Mouse (Mus musculus) heart, embryonic 12.5 days (tissue): ENCODE data around the gene Il17rb. TPM values are rescaled to one million over a fixed set of nuclear protein-coding genes. Genes with fewer than 3 reads are reported as not detected.

ENCODE experiments used
- ATAC-seq: fragments of 200-750 bp; cut with Nextera tagmentation; 2 replicates; pipeline ENCODE4 v1.8.0; 2017; ENCODE audit warnings: moderate TSS enrichment, moderate library complexity; ENCODE audit not compliant: insufficient number of reproducible peaks, low FRiP score
- H3K27ac ChIP-seq: fragments of 300-500 bp; sonication (generic); 2 replicates; pipeline ENCODE4 v1.5.1; 2016; ENCODE audit warnings: mild to moderate bottlenecking, moderate library complexity; ENCODE audit not compliant: poor library complexity, severe bottlenecking
- H3K27me3 ChIP-seq: fragments of 300-500 bp; sonication (generic); replicated peaks from 2 replicates; pipeline ENCODE4 v1.6.1; 2016; ENCODE audit warnings: mild to moderate bottlenecking, moderate library complexity
- H3K36me3 ChIP-seq: fragments of 300-500 bp; sonication (generic); 2 replicates; pipeline ENCODE4 v1.6.1; 2016; ENCODE audit warnings: mild to moderate bottlenecking, moderate library complexity
- H3K4me1 ChIP-seq: fragments of 300-500 bp; sonication (generic); replicated peaks from 2 replicates; pipeline ENCODE4 v1.6.1; 2016; ENCODE audit warnings: mild to moderate bottlenecking
- H3K4me2 ChIP-seq: fragments of 300-500 bp; sonication (generic); 2 replicates; pipeline ENCODE4 v1.6.1; 2016; ENCODE audit warnings: mild to moderate bottlenecking, moderate library complexity
- H3K4me3 ChIP-seq: fragments of 300-500 bp; sonication (generic); 2 replicates; pipeline ENCODE4 v1.5.1; 2016; ENCODE audit warnings: mild to moderate bottlenecking
- H3K9ac ChIP-seq: fragments of 300-500 bp; sonication (generic); 2 replicates; pipeline ENCODE4 v1.6.1; 2016; ENCODE audit warnings: mild to moderate bottlenecking, moderate library complexity
- H3K9me3 ChIP-seq: fragments of 300-500 bp; sonication (generic); replicated peaks from 2 replicates; pipeline ENCODE4 v1.6.1; 2016; ENCODE audit warnings: mild to moderate bottlenecking, moderate library complexity
- WGBS: fragments of 180-500 bp; shearing (Covaris S2); methylation state at CpG from one replicate; pipeline ENCODE4 v1.1.7; 2016; 5-methylcytosine and 5-hydroxymethylcytosine counted together
- polyA plus RNA-seq: library from polyadenylated mRNA; unstranded; fragments of >200 nt; fragmentation: Nextera tagmentation; extraction: Ambion mirVana; gene quantifications from 2 replicates; pipeline ENCODE4 v1.2.1, GENCODE M21; 2016

The Il17rb gene
- polyA plus RNA-seq, 1 experiment from 2014 or later = 0.22 TPM

GRCm38 (mm10) chr14:29988337-29988736 lies 20.4 kb downstream of the Il17rb start:
- Histone ChIP-seq H3K4me2 (no peak overlapping the region), H3K27me3 (no peaks in the 10 kb centered on the region), H3K36me3 (peaks cover 100% of the 10 kb centered on the region), H3K27ac (no peak overlapping the region), H3K9ac (no peak overlapping the region), H3K4me3 (no peak overlapping the region), H3K9me3 (no peaks in the 10 kb centered on the region), H3K4me1 (no peaks in the 10 kb centered on the region)
- ATAC-seq = no peak
- 95% methylated on average over 4 of the region's 4 CpGs for WGBS

- Histone ChIP-seq H3K27me3 (no peaks in the 10 kb centered on the region), H3K27ac (no peak overlapping the region), H3K9ac (no peak overlapping the region), H3K4me2 (no peak overlapping the region), H3K4me1 (no peaks in the 10 kb centered on the region), H3K4me3 (no peak overlapping the region), H3K9me3 (no peaks in the 10 kb centered on the region), H3K36me3 (peaks cover 100% of the 10 kb centered on the region)
- WGBS = 88% methylated on average over 9 of the region's 9 CpGs
- ATAC-seq = no peak
These were observed 21.0 kb downstream of the Il17rb start for GRCm38 (mm10) chr14:29987739-29988138.

GRCm38 (mm10) chr14:29987276-29987675 lies 21.4 kb downstream of the Il17rb start:
- WGBS = 93% methylated on average over 6 of the region's 6 CpGs
- ATAC-seq = no peak
- no peak overlapping the region for H3K4me2 ChIP-seq

DNA sequence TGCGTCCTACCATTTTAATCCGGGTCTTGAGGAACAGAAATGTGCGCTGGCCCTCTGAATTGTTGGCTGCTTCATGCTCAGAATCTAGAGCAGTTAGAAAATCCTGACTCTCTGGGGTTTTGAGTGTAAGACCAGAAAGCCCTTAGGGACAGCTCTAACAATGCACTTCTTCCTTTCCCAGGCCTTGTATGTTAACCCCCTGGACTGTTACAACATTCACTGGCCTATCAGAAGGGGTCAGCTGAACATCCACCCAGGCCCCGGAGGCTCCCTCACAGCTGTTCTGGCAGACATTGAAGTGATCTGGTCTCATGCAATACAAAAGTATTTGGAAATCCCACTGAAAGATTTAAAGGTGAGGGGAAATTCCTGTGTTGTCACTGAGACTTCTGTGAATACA lies 22.6 kb downstream of the Il17rb start:
- H3K4me2 ChIP-seq = no peak overlapping the region

More at GRCm38 (mm10) chr14:29987276-29987675, 21.4 kb downstream of the Il17rb start:
- Histone ChIP-seq H3K36me3 (peaks cover 100% of the 10 kb centered on the region), H3K4me3 (no peak overlapping the region), H3K9ac (no peak overlapping the region), H3K4me1 (no peaks in the 10 kb centered on the region), H3K27me3 (no peaks in the 10 kb centered on the region), H3K9me3 (no peaks in the 10 kb centered on the region), H3K27ac (no peak overlapping the region)

GRCm38 (mm10) chr14:29980447-29981205 lies 28.1 kb downstream of the Il17rb start:
- H3K27me3 ChIP-seq = no peaks in the 10 kb centered on the region
- H3K27ac ChIP-seq = no peak overlapping the region
- ATAC-seq = no peak
- no peak overlapping the region for H3K4me3 ChIP-seq
- no peaks in the 10 kb centered on the region for H3K9me3 ChIP-seq
- peaks cover 10% of the 10 kb centered on the region for H3K4me1 ChIP-seq
- no peak overlapping the region for H3K4me2 ChIP-seq
- peaks cover 65% of the 10 kb centered on the region for H3K36me3 ChIP-seq
- WGBS = 95% methylated on average over 10 of the region's 10 CpGs
- H3K9ac ChIP-seq = no peak overlapping the region

More for the DNA sequence above, 22.6 kb downstream of the Il17rb start:
- Histone ChIP-seq H3K27me3 (no peaks in the 10 kb centered on the region), H3K36me3 (peaks cover 100% of the 10 kb centered on the region), H3K27ac (no peak overlapping the region), H3K4me3 (no peak overlapping the region), H3K4me1 (no peaks in the 10 kb centered on the region), H3K9me3 (no peaks in the 10 kb centered on the region), H3K9ac (no peak overlapping the region)
- no peak for ATAC-seq
- 93% methylated on average over 4 of the region's 4 CpGs for WGBS

GRCm38 (mm10) chr14:29978254-29979204 lies 30.2 kb downstream of the Il17rb start, which contains the start of gene Actr8:
Gene Actr8, plus strand, starts transcription at chr14:29978337.
- no peaks in the 10 kb centered on the region for H3K9me3 ChIP-seq
- H3K4me2 ChIP-seq = peak within 1 kb of the TSS; percentile 79
- H3K27ac ChIP-seq = peak within 1 kb of the TSS; percentile 95
- peaks cover 10% of the 10 kb centered on the region for H3K4me1 ChIP-seq
- H3K9ac ChIP-seq = peak within 1 kb of the TSS; percentile 91
- no peaks in the 10 kb centered on the region for H3K27me3 ChIP-seq
- WGBS = 2% methylated on average over 44 of the region's 44 CpGs
- peak within 1 kb of the TSS; percentile 94 for H3K4me3 ChIP-seq
- peaks cover 60% of the 10 kb centered on the region for H3K36me3 ChIP-seq
- peak; percentile 95 for ATAC-seq

GRCm38 (mm10) chr14:29976927-29977326 lies 31.8 kb downstream of the Il17rb start:
- no peak overlapping the region for H3K9ac ChIP-seq
- H3K9me3 ChIP-seq = no peaks in the 10 kb centered on the region
- no peak overlapping the region for H3K4me3 ChIP-seq
- H3K4me1 ChIP-seq = peaks cover 10% of the 10 kb centered on the region
- ATAC-seq = no peak
- 95% methylated on average over 6 of the region's 6 CpGs for WGBS
- H3K27ac ChIP-seq = no peak overlapping the region
- no peaks in the 10 kb centered on the region for H3K27me3 ChIP-seq
- H3K4me2 ChIP-seq = no peak overlapping the region
- peaks cover 60% of the 10 kb centered on the region for H3K36me3 ChIP-seq

- H3K9me3 ChIP-seq = no peaks in the 10 kb centered on the region
- peaks cover 63% of the 10 kb centered on the region for H3K36me3 ChIP-seq
- no peak overlapping the region for H3K4me2 ChIP-seq
- ATAC-seq = no peak
- H3K27me3 ChIP-seq = no peaks in the 10 kb centered on the region
- 84% methylated on average over 5 of the region's 5 CpGs for WGBS
- H3K4me3 ChIP-seq = no peak overlapping the region
- peaks cover 17% of the 10 kb centered on the region for H3K4me1 ChIP-seq
- no peak overlapping the region for H3K9ac ChIP-seq
- no peak overlapping the region for H3K27ac ChIP-seq
These were observed 36.7 kb downstream of the Il17rb start for GRCm38 (mm10) chr14:29971993-29972392.

- H3K4me2 ChIP-seq = no peak overlapping the region
- H3K4me3 ChIP-seq = no peak overlapping the region
- no peaks in the 10 kb centered on the region for H3K27me3 ChIP-seq
- 88% methylated on average over 7 of the region's 7 CpGs for WGBS
- peaks cover 58% of the 10 kb centered on the region for H3K36me3 ChIP-seq
- no peak for ATAC-seq
- no peak overlapping the region for H3K9ac ChIP-seq
- H3K9me3 ChIP-seq = no peaks in the 10 kb centered on the region
- H3K27ac ChIP-seq = no peak overlapping the region
- peaks cover 17% of the 10 kb centered on the region for H3K4me1 ChIP-seq
These were observed 37.2 kb downstream of the Il17rb start for GRCm38 (mm10) chr14:29971446-29971845.

GRCm38 (mm10) chr14:29968075-29968821 lies 40.4 kb downstream of the Il17rb start, which contains the start of gene Selenok:
Gene Selenok, plus strand, starts transcription at chr14:29968308.
- H3K9ac ChIP-seq = peak within 1 kb of the TSS; percentile 86
- peak; percentile 100 for ATAC-seq
- WGBS = under 1% methylated on average over 49 of the region's 49 CpGs
- H3K27me3 ChIP-seq = no peaks in the 10 kb centered on the region
- peak within 1 kb of the TSS; percentile 83 for H3K4me2 ChIP-seq
- H3K9me3 ChIP-seq = no peaks in the 10 kb centered on the region
- H3K36me3 ChIP-seq = peaks cover 35% of the 10 kb centered on the region
- H3K4me1 ChIP-seq = peaks cover 17% of the 10 kb centered on the region
- H3K27ac ChIP-seq = peak within 1 kb of the TSS; percentile 85
- H3K4me3 ChIP-seq = peak within 1 kb of the TSS; percentile 92
